20 mouse cellular contexts compared by ENCODE assay signal in the genomic region with DNA sequence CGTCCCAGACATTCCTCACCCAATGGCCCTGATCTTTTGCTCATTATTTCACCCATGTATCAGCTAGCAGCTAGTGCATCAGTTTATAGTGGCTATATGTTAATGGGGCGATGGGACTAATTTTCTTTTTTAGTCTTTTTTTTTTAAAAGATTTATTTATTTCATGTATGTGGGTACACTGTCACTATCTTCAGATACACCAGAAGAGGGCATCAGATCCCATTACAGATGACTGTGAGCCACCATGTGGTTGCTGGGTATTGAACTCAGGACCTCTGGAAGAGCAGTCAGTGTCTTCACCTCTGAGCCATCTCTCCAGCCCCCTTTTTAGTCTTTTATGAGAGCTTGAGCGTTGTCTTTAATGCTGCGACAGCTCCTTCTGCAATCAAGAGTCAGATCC. TPM values are rescaled to one million over a fixed set of nuclear protein-coding genes. Genes with fewer than 3 reads are reported as not detected.
DNase-seq lines count a peak whose midpoint lies in the region; ATAC-seq and TF ChIP-seq lines count a peak whose summit lies in the region.
"Not testable (repeated sequence)": the region's sequence is repeated elsewhere in the genome, so short reads cannot be mapped to it uniquely, and the experiment has no call there.
"Had no signal": no experiment of that assay in that cellular context is flagged by ENCODE, and none has a peak within 500 bp of the region (broad histone marks: within the 10 kb centered on the region; RNA-seq: fewer than 3 reads in every experiment).

No protein-coding gene starts in this region.

- TF ChIP-seq EP300 in CH12.LX (IDR thresholded peaks at IDR 0.05; ENCODE audit: low read length); heart, adult 2 months (IDR thresholded peaks at IDR 0.05; ENCODE audit: insufficient read depth, low read depth, low read length); lung, postnatal 0 days (IDR thresholded peaks at IDR 0.05); stomach, postnatal 0 days (optimal IDR thresholded peaks at IDR 0.05): not testable (repeated sequence)

- not testable (repeated sequence) for H3K36me3 ChIP-seq in CH12.LX (replicated peaks in 1 of 2; ENCODE audit: control insufficient read depth in 1 of 2, insufficient read depth in 1 of 2, low read length in 1 of 2); heart, adult 2 months (ENCODE audit: control insufficient read depth, insufficient read depth, low read length); intestine, postnatal 0 days (ENCODE audit: control insufficient read depth, insufficient read depth); lung, postnatal 0 days (ENCODE audit: insufficient read depth, low read length); stomach, postnatal 0 days (ENCODE audit: control insufficient read depth, insufficient read depth, low read length)

- peaks cover 5 to 37% of the 10 kb centered on the region in 2 experiments; a peak in 2 of 4 replicates for H3K4me1 ChIP-seq in CH12.LX (ENCODE audit: control insufficient read depth in 1 of 2, insufficient read depth in 2 of 2)
- not testable (repeated sequence) for H3K4me1 ChIP-seq in heart, adult 2 months (ENCODE audit: control insufficient read depth, insufficient read depth, low read length); intestine, postnatal 0 days (replicated peaks; ENCODE audit: control insufficient read depth, insufficient read depth, low read length); lung, postnatal 0 days (ENCODE audit: insufficient read depth, low read depth, low read length); stomach, postnatal 0 days (replicated peaks; ENCODE audit: control insufficient read depth, insufficient read depth)

- not testable (repeated sequence) for H3K27me3 ChIP-seq in CH12.LX (replicated peaks); Patski; heart, adult 2 months (ENCODE audit: control insufficient read depth, insufficient read depth, low read length); intestine, postnatal 0 days (replicated peaks; ENCODE audit: control insufficient read depth, insufficient read depth, low read length); lung, postnatal 0 days (replicated peaks; ENCODE audit: insufficient read depth, low read length); stomach, postnatal 0 days (ENCODE audit: control insufficient read depth, insufficient read depth, low read length)

- dilution Hi-C loops in CH12.LX (cut with MboI; ENCODE audit: extremely low pct_ligation_motif_present, extremely low pct_unique_long_range_greater_than_20kb, low sequenced_read_pairs): not testable (repeated sequence)

- peak; percentile 4 to 55; a peak in 2 of 4 replicates for TF ChIP-seq CTCF in CH12.LX (conservative IDR thresholded peaks at IDR 0.05 in 1 of 2, IDR thresholded peaks at IDR 0.05 in 1 of 2; ENCODE audit: low read depth in 2 of 2, low read length in 2 of 2)
- TF ChIP-seq CTCF in Patski (IDR thresholded peaks at IDR 0.05): peak; percentile 32
- TF ChIP-seq CTCF in gastrocnemius, adult 2 months (IDR thresholded peaks at IDR 0.05): peak; percentile 32
- TF ChIP-seq CTCF in heart, adult 2 months (IDR thresholded peaks at IDR 0.05): peak; percentile 52
- peak; percentile 45 for TF ChIP-seq CTCF in intestine, postnatal 0 days (IDR thresholded peaks at IDR 0.05; ENCODE audit: low read depth)
- peak; percentile 11 for TF ChIP-seq CTCF in left cerebral cortex, adult 2 months (IDR thresholded peaks at IDR 0.05)
- TF ChIP-seq CTCF in lung, postnatal 0 days (IDR thresholded peaks at IDR 0.05): peak; percentile 38
- peak; percentile 38 for TF ChIP-seq CTCF in stomach, postnatal 0 days (IDR thresholded peaks at IDR 0.05; ENCODE audit: low read depth)

- WGBS in heart, adult 2 months: 87% methylated on average over 4 of the region's 4 CpGs
- WGBS in intestine, postnatal 0 days: 95% methylated on average over 4 of the region's 4 CpGs
- 90% methylated on average over 4 of the region's 4 CpGs for WGBS in lung, postnatal 0 days
- 90% methylated on average over 4 of the region's 4 CpGs for WGBS in stomach, postnatal 0 days

- not testable (repeated sequence) for H3K4me2 ChIP-seq in CH12.LX (ENCODE audit: insufficient read depth, low read depth, poor library complexity, severe bottlenecking); intestine, postnatal 0 days (replicated peaks; ENCODE audit: low read depth); lung, postnatal 0 days (replicated peaks; ENCODE audit: low read depth, low read length); stomach, postnatal 0 days (replicated peaks; ENCODE audit: low read depth)

- POLR2A ChIA-PET in Patski (lab: Charles Lee): not testable (repeated sequence)

- not testable (repeated sequence) for H3K27ac ChIP-seq in CH12.LX (ENCODE audit: insufficient read depth, low read depth); gastrocnemius, adult 2 months; heart, adult 2 months; intestine, postnatal 0 days (ENCODE audit: low read depth, low read length); left cerebral cortex, adult 2 months; lung, postnatal 0 days (ENCODE audit: low read length); stomach, postnatal 0 days (replicated peaks)

- intact Hi-C loops in gastrocnemius, adult 2 months (cut with DNase I); left cerebral cortex, adult 2 months (cut with DNase I): not testable (repeated sequence)
- intact Hi-C loops in heart, adult 2 months (cut with DNase I): loop anchor here (5.0 kb wide), 1 partner anchor 171 kb away; no protein-coding TSS in a partner anchor

- not testable (repeated sequence) for DNase-seq in CH12.LX (ENCODE audit: extremely low read depth); Patski (ENCODE audit: low read depth, low spot score); gastrocnemius, adult 2 months; heart, adult 2 months; left cerebral cortex, adult 2 months (ENCODE audit: extremely low spot score in 1 of 2, low spot score in 2 of 2); lung, postnatal 0 days (ENCODE audit: low spot score); stomach, postnatal 0 days (ENCODE audit: low spot score)

- in situ Hi-C loops in CH12.LX (cut with MboI; ENCODE audit: low pct_ligation_motif_present, low pct_unique_long_range_greater_than_20kb, low sequenced_read_pairs): not testable (repeated sequence)
- in situ Hi-C loops in Patski (cut with MboI; ENCODE audit: low pct_unique_long_range_greater_than_20kb): loop anchor here (5.0 kb wide), 2 partner anchors 56 to 171 kb away; no protein-coding TSS in a partner anchor

- peak; percentile 30 for TF ChIP-seq RAD21 in CH12.LX (IDR thresholded peaks at IDR 0.05; ENCODE audit: low read depth, low read length)

- not testable (repeated sequence) for ATAC-seq in Patski; intestine, postnatal 0 days; lung, postnatal 0 days; stomach, postnatal 0 days (ENCODE audit: low FRiP score, low TSS enrichment)

- CTCF ChIA-PET in Patski (lab: Charles Lee): interaction anchor here (0.8 to 3.3 kb wide), 4 partner anchors 51 to 110 kb away, joined by 3 to 13 read pairs (median 3); partner anchors contain the start of gene Ceacam1

- H3K9me3 ChIP-seq in CH12.LX (replicated peaks; ENCODE audit: low read length); intestine, postnatal 0 days (ENCODE audit: control insufficient read depth); lung, postnatal 0 days (ENCODE audit: low read length); stomach, postnatal 0 days (ENCODE audit: control insufficient read depth, low read length): not testable (repeated sequence)

- TF ChIP-seq POLR2A in CH12.LX (IDR thresholded peaks at IDR 0.05; ENCODE audit: low read depth, low read length); heart, adult 2 months (IDR thresholded peaks at IDR 0.05; ENCODE audit: insufficient read depth, low read depth, low read length): not testable (repeated sequence)

- H3K4me3 ChIP-seq in CH12.LX (replicated peaks in 1 of 3; ENCODE audit: low read depth in 2 of 3, low read length in 2 of 3, poor library complexity in 1 of 3); gastrocnemius, adult 2 months; heart, adult 2 months; intestine, postnatal 0 days (ENCODE audit: low read depth, low read length); left cerebral cortex, adult 2 months; lung, postnatal 0 days (ENCODE audit: low read depth, low read length); stomach, postnatal 0 days (ENCODE audit: low read depth, low read length): not testable (repeated sequence)

- not testable (repeated sequence) for H3K79me2 ChIP-seq in CH12.LX (replicated peaks; ENCODE audit: control insufficient read depth, extremely low read depth, insufficient read depth, poor library complexity, severe bottlenecking); heart, adult 2 months (replicated peaks; ENCODE audit: control insufficient read depth, insufficient read depth, low read length)

- not testable (repeated sequence) for H3K9ac ChIP-seq in CH12.LX (ENCODE audit: insufficient read depth, low read depth); heart, adult 2 months (ENCODE audit: low read depth, low read length); intestine, postnatal 0 days (ENCODE audit: low read depth, low read length); lung, postnatal 0 days (replicated peaks; ENCODE audit: low read depth); stomach, postnatal 0 days (ENCODE audit: low read length)

RNA-seq across cellular contexts. Expression of gene Cxcl17, which starts 13.7 kb away (rescaled TPM):
- not detected in 2 replicates for total RNA-seq in CH12.LX (2012; rRNA removed)
- total RNA-seq in CH12.LX (2014; rRNA removed): not detected in 2 replicates
- polyA plus RNA-seq in CH12.LX (2012; ENCODE audit: insufficient read length, low read depth): not detected in 2 replicates
- 0.10 TPM for polyA plus RNA-seq in Patski (2021)
- total RNA-seq in gastrocnemius, adult 2 months (2021): not detected
- total RNA-seq in heart, adult 2 months (2021): not detected
- polyA plus RNA-seq in heart, adult 2 months (2012; rRNA removed): 8.1 TPM in 1 of 2 replicates, not detected in the other
- 0.16 TPM in 1 of 2 replicates, not detected in the other for polyA plus RNA-seq in intestine, postnatal 0 days (2015; fragmentation: Nextera tagmentation; extraction: Ambion mirVana)
- not detected for total RNA-seq in left cerebral cortex, adult 2 months (2021)
- polyA plus RNA-seq in lung, postnatal 0 days (2015; fragmentation: Nextera tagmentation; extraction: Ambion mirVana): 31.9 and 38.1 TPM in 2 replicates
- 6.8 and 8.8 TPM in 2 replicates for polyA plus RNA-seq in stomach, postnatal 0 days (2015; fragmentation: Nextera tagmentation; extraction: Ambion mirVana)
- total RNA-seq: adrenal gland, adult 2 months; adrenal gland, postnatal 10 days; adrenal gland, postnatal 25 days; adrenal gland, postnatal 4 days; forebrain, postnatal 0 days had no signal
- polyA plus RNA-seq: adrenal gland, adult 2 months; CD4-positive, CD25-positive, alpha-beta regulatory T cell, adult 4 months; cerebellum, adult 2 months; cortical plate, adult 2 months had no signal

RNA-seq across cellular contexts. Expression of gene Lipe, which starts 27.9 kb away (rescaled TPM):
- total RNA-seq in CH12.LX (2012; rRNA removed) (2.7 and 3.4 TPM in 2 replicates), CH12.LX (2014; rRNA removed) (2.3 and 2.8 TPM in 2 replicates)
- polyA plus RNA-seq in CH12.LX (2012; ENCODE audit: insufficient read length, low read depth) (5.9 and 6.4 TPM in 2 replicates), Patski (2021) (13.2 TPM)
- total RNA-seq in gastrocnemius, adult 2 months (2021): 10 to 100 TPM; 13.4 to 17.9 TPM
- total RNA-seq in heart, adult 2 months (2021): 10 to 100 TPM; 42.7 to 44.1 TPM
- 63.0 and 97.8 TPM in 2 replicates for polyA plus RNA-seq in heart, adult 2 months (2012; rRNA removed)
- 15.0 and 17.5 TPM in 2 replicates for polyA plus RNA-seq in intestine, postnatal 0 days (2015; fragmentation: Nextera tagmentation; extraction: Ambion mirVana)
- 1 to 10 TPM; 7.5 to 7.8 TPM for total RNA-seq in left cerebral cortex, adult 2 months (2021)
- 19.8 and 21.4 TPM in 2 replicates for polyA plus RNA-seq in lung, postnatal 0 days (2015; fragmentation: Nextera tagmentation; extraction: Ambion mirVana)
- 10.3 and 12.5 TPM in 2 replicates for polyA plus RNA-seq in stomach, postnatal 0 days (2015; fragmentation: Nextera tagmentation; extraction: Ambion mirVana)

RNA-seq across cellular contexts. Expression of gene Ceacam1, which starts 51.0 kb away (rescaled TPM):
- total RNA-seq in CH12.LX (2012; rRNA removed) (3.1 TPM in 2 replicates), CH12.LX (2014; rRNA removed) (4.7 and 5.9 TPM in 2 replicates)
- polyA plus RNA-seq in CH12.LX (2012; ENCODE audit: insufficient read length, low read depth) (19.2 and 25.1 TPM in 2 replicates), Patski (2021) (1.2 TPM)
- 1 to 10 TPM; 4.0 to 6.2 TPM for total RNA-seq in gastrocnemius, adult 2 months (2021)
- total RNA-seq in heart, adult 2 months (2021): 10 to 100 TPM; 13.5 to 14.6 TPM
- polyA plus RNA-seq in heart, adult 2 months (2012; rRNA removed): 9.8 and 17.3 TPM in 2 replicates
- 59.1 and 92.6 TPM in 2 replicates for polyA plus RNA-seq in intestine, postnatal 0 days (2015; fragmentation: Nextera tagmentation; extraction: Ambion mirVana)
- 1 to 10 TPM; 3.1 to 4.1 TPM for total RNA-seq in left cerebral cortex, adult 2 months (2021)
- polyA plus RNA-seq in lung, postnatal 0 days (2015; fragmentation: Nextera tagmentation; extraction: Ambion mirVana): 21.7 and 23.5 TPM in 2 replicates
- polyA plus RNA-seq in stomach, postnatal 0 days (2015; fragmentation: Nextera tagmentation; extraction: Ambion mirVana): 16.7 and 25.7 TPM in 2 replicates

RNA-seq across cellular contexts. Expression of gene Cnfn, which starts 56.9 kb away (rescaled TPM):
- not detected in 2 replicates for total RNA-seq in CH12.LX (2012; rRNA removed)
- total RNA-seq in CH12.LX (2014; rRNA removed): not detected in 2 replicates
- not detected in 2 replicates for polyA plus RNA-seq in CH12.LX (2012; ENCODE audit: insufficient read length, low read depth)
- polyA plus RNA-seq in Patski (2021): not detected
- not detected for total RNA-seq in gastrocnemius, adult 2 months (2021)
- not detected for total RNA-seq in heart, adult 2 months (2021)
- polyA plus RNA-seq in heart, adult 2 months (2012; rRNA removed): not detected in 2 replicates
- polyA plus RNA-seq in intestine, postnatal 0 days (2015; fragmentation: Nextera tagmentation; extraction: Ambion mirVana): 0.33 TPM in 1 of 2 replicates, not detected in the other
- total RNA-seq in left cerebral cortex, adult 2 months (2021): not detected
- not detected in 2 replicates for polyA plus RNA-seq in lung, postnatal 0 days (2015; fragmentation: Nextera tagmentation; extraction: Ambion mirVana)
- polyA plus RNA-seq in stomach, postnatal 0 days (2015; fragmentation: Nextera tagmentation; extraction: Ambion mirVana): 4,615 and 4,883 TPM in 2 replicates
- total RNA-seq: adrenal gland, adult 2 months; adrenal gland, postnatal 10 days; adrenal gland, postnatal 25 days; adrenal gland, postnatal 4 days; ES-E14; forebrain, postnatal 0 days had no signal
- polyA plus RNA-seq: adrenal gland, adult 2 months; CD4-positive, CD25-positive, alpha-beta regulatory T cell, adult 4 months; cerebellum, adult 2 months; cortical plate, adult 2 months; embryonic facial prominence, embryonic 10.5 days; forebrain, embryonic 13.5 days; forebrain, embryonic 15.5 days; forebrain, postnatal 0 days had no signal
